Mouse (Mus musculus): ENCODE measurements at regions not wholly inside any gene's neighbourhood (a gene's known extent, or its start where the extent isn't known, plus 50 kb on each side); places are given as distances from the start of the nearest gene placed in this dataset.
"Not testable (repeated sequence)": the region's sequence is repeated elsewhere in the genome, so short reads cannot be mapped to it uniquely, and the experiment has no call there.

- no peak for DNase-seq
Observed at GRCm38 (mm10) chr3:4744003-4744402, 1006.6 kb upstream of the Gm8797 start.

GRCm38 (mm10) chr3:4744611-4745010 is 1006.0 kb upstream of the Gm8797 start:
- no peak for DNase-seq

- no peak for DNase-seq
Observed at GRCm38 (mm10) chr3:4756099-4756498, 994.5 kb upstream of the Gm8797 start.

GRCm38 (mm10) chr3:4757113-4757512 is 993.5 kb upstream of the Gm8797 start:
- no peak for DNase-seq

- DNase-seq: no peak
Observed at GRCm38 (mm10) chr3:4763076-4763475, 987.5 kb upstream of the Gm8797 start.

- DNase-seq: no peak
Observed at GRCm38 (mm10) chr3:4776632-4777031, 974.0 kb upstream of the Gm8797 start.

- no peak for DNase-seq
Observed at GRCm38 (mm10) chr3:4785160-4785559, 965.4 kb upstream of the Gm8797 start.

- no peak for DNase-seq
Observed at GRCm38 (mm10) chr3:4793141-4793540, 957.5 kb upstream of the Gm8797 start.

GRCm38 (mm10) chr3:4796041-4796908 is 954.3 kb upstream of the Gm8797 start:
- DNase-seq: no peak

- DNase-seq: no peak
Observed at GRCm38 (mm10) chr3:4796909-4797566, 953.6 kb upstream of the Gm8797 start.

- DNase-seq: no peak
Observed at GRCm38 (mm10) chr3:4797567-4797940, 953.1 kb upstream of the Gm8797 start.

- no peak for DNase-seq
Observed at GRCm38 (mm10) chr3:4798366-4798765, 952.2 kb upstream of the Gm8797 start.

- DNase-seq: no peak
Observed at GRCm38 (mm10) chr3:4834459-4834858, 916.1 kb upstream of the Gm8797 start.

- peak in 1 of 2 experiments; percentile 21 for DNase-seq
Observed at GRCm38 (mm10) chr3:4835645-4836044, 915.0 kb upstream of the Gm8797 start.

- no peak for DNase-seq
Observed at GRCm38 (mm10) chr3:4836888-4837287, 913.7 kb upstream of the Gm8797 start.

GRCm38 (mm10) chr3:4854958-4855566 is 895.5 kb upstream of the Gm8797 start:
- no peak for DNase-seq

- no peak for DNase-seq
Observed at GRCm38 (mm10) chr3:4856571-4856970, 894.0 kb upstream of the Gm8797 start.

- DNase-seq: no peak
Observed at GRCm38 (mm10) chr3:4866226-4866625, 884.4 kb upstream of the Gm8797 start.

GRCm38 (mm10) chr3:4885916-4886315 is 864.7 kb upstream of the Gm8797 start:
- no peak for DNase-seq

- DNase-seq: no peak
Observed at GRCm38 (mm10) chr3:4893108-4893507, 857.5 kb upstream of the Gm8797 start.

- DNase-seq: no peak
Observed at GRCm38 (mm10) chr3:4895811-4896210, 854.8 kb upstream of the Gm8797 start.

GRCm38 (mm10) chr3:4907556-4907955 is 843.0 kb upstream of the Gm8797 start:
- DNase-seq: not testable (repeated sequence)

GRCm38 (mm10) chr3:4930731-4931130 is 819.9 kb upstream of the Gm8797 start:
- not testable (repeated sequence) for DNase-seq

GRCm38 (mm10) chr3:4971496-4971895 is 779.1 kb upstream of the Gm8797 start:
- no peak for DNase-seq

Data from kidney, postnatal 25 days (tissue).